In the genomic region with DNA sequence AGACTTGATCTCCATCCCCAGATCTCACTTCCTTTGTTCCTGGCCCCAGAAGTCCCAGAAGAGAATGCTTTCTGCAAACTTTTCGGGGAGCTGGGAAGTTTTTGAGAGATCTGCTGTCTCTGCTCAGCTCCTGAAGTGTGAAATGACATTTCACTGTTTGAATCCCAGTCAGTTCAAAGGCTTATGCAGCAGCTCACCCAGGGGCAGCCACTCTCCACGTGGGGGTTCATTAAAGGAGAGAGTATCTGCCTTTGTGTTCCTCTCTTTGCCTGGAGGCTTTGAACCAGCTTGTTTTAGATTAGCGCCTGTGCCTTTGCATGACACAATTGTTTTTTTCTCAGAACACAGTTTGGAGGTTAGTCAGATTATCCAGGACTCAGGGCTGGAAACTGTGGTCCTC, we compare ENCODE assay signal across 15 mouse cellular contexts.
"Had no signal": no experiment of that assay in that cellular context is flagged by ENCODE, and none has a peak within 500 bp of the region (broad histone marks: within the 10 kb centered on the region; RNA-seq: fewer than 3 reads in every experiment).

No protein-coding gene starts in this region.

- H3K27ac ChIP-seq: kidney, postnatal 0 days; layer of hippocampus, adult 2 months; limb, embryonic 13.5 days; liver, embryonic 14.5 days; midbrain, embryonic 12.5 days had no signal

- H3K4me2 ChIP-seq: limb, embryonic 13.5 days; midbrain, embryonic 12.5 days had no signal

- H3K4me3 ChIP-seq: layer of hippocampus, adult 2 months; limb, embryonic 13.5 days; midbrain, embryonic 12.5 days had no signal

- H3K9me3 ChIP-seq: limb, embryonic 13.5 days; midbrain, embryonic 12.5 days had no signal

- H3K36me3 ChIP-seq: limb, embryonic 13.5 days; midbrain, embryonic 12.5 days had no signal

- DNase-seq: kidney, adult 11 months; kidney, adult 9 months; kidney, postnatal 36 days; left cerebral cortex, postnatal 4 days; lung, adult 2 months; lung, postnatal 10 days; lung, postnatal 4 days; right cerebral cortex, adult 18-20 months; right cerebral cortex, postnatal 25 days; thymus, postnatal 36 days had no signal

- H3K9ac ChIP-seq: limb, embryonic 13.5 days; liver, embryonic 14.5 days; midbrain, embryonic 12.5 days had no signal
